Mouse (Mus musculus) liver, adult 2 months (tissue): ENCODE measurements around the gene Tor1b. TPM values are rescaled to one million over a fixed set of nuclear protein-coding genes. Genes with fewer than 3 reads are reported as not detected.

Experiments
- DNase-seq: peaks from one replicate; pipeline ENCODE4 v3.0.0-alpha.2; 2011; ENCODE audit warnings: low read depth, low spot score; ENCODE audit errors: extremely low read depth
- H3K27ac ChIP-seq: fragments of 200-500 bp; replicated peaks from 2 replicates; pipeline ENCODE4 v1.5.1; 2012; ENCODE audit warnings: low read depth, mild to moderate bottlenecking, control low read depth, inconsistent platforms, low read length; ENCODE audit not compliant: insufficient read depth
- H3K27me3 ChIP-seq: fragments of 200-500 bp; 2 replicates; pipeline ENCODE4 v1.6.1; 2012; ENCODE audit warnings: mild to moderate bottlenecking, moderate library complexity, low read length, inconsistent platforms; ENCODE audit not compliant: control insufficient read depth, insufficient read depth
- H3K36me3 ChIP-seq: fragments of 200-500 bp; 2 replicates; pipeline ENCODE4 v1.6.1; 2012; ENCODE audit warnings: low read length, inconsistent platforms; ENCODE audit not compliant: control insufficient read depth, insufficient read depth
- H3K4me1 ChIP-seq: fragments of 200-500 bp; 2 replicates; pipeline ENCODE4 v1.6.1; 2011; ENCODE audit warnings: low read length; ENCODE audit not compliant: control insufficient read depth, insufficient read depth
- H3K4me3 ChIP-seq: fragments of 200-500 bp; 2 replicates; pipeline ENCODE4 v1.5.1; 2011; ENCODE audit warnings: low read depth, mild to moderate bottlenecking, control low read depth, low read length, moderate library complexity; ENCODE audit not compliant: insufficient read depth
- H3K79me2 ChIP-seq: fragments of 200-500 bp; 2 replicates; pipeline ENCODE4 v1.6.1; 2012; ENCODE audit warnings: inconsistent platforms, mild to moderate bottlenecking, low read length, moderate library complexity; ENCODE audit not compliant: control insufficient read depth, insufficient read depth
- H3K9ac ChIP-seq: fragments of 200-500 bp; 2 replicates; pipeline ENCODE4 v1.6.1; 2012; ENCODE audit warnings: low read depth, mild to moderate bottlenecking, control low read depth, inconsistent platforms, low read length
- CTCF ChIP-seq: fragments of 200-500 bp; IDR thresholded peaks from 2 replicates; pipeline ENCODE4 v1.5.1; 2011; ENCODE audit warnings: low read depth, low read length, control low read depth
- POLR2A ChIP-seq: fragments of 200-500 bp; IDR thresholded peaks from 2 replicates; pipeline ENCODE4 v1.6.1; 2011; ENCODE audit warnings: low read length, control low read depth; ENCODE audit not compliant: insufficient read depth; ENCODE audit errors: extremely low read depth
- WGBS: fragments of 180-500 bp; shearing (Covaris S2); methylation state at CpG from one replicate; pipeline ENCODE4 v1.1.7; 2018; 5-methylcytosine and 5-hydroxymethylcytosine counted together
- polyA plus RNA-seq: library from polyadenylated mRNA; depleted of rRNA; stranded (reverse); fragments of >200 nt; gene quantifications from 2 replicates; pipeline ENCODE4 v1.2.3, GENCODE M21; 2012
- total RNA-seq: library from RNA; depleted of rRNA; stranded (reverse); fragments of >200 nt; gene quantifications from 2 replicates; pipeline ENCODE4 v1.2.3, GENCODE M21; 2014

Tor1b gene
- total and polyA plus RNA-seq, 2 experiments: 17.1 to 29.1 TPM

DNA sequence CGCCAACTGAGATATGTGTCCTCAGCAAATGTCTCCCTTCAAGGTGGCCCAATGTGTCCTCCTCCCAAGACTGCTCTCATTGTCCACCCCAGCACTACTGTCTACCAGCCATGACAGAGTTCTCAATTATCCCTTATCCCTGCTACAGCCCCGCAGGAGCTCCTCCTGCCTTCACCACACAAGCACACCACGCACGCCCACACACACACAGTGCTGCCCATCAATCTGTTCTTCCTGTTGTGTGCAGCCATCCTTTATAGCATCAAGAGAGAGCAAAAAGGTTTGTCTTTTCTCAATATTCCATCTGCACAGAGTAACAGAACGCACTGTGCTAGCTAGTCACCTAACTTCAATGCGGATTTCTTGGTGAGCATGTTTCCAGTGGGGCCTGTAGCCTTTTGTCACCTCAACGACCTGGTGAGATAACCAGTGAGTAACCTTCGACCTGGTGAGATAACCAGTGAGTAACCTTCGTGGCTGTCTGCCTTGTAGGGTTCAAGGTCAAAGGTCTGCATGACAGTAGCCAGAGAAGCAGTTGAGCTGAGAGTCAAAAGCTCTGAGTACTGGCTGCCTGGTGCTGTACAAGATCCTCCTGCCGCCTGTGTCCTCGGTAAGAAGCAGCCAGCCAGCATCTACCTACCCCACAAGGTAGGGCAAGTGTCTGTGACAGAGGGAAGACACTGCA, 10.0 kb downstream of the Tor1b start:
- DNase-seq: peak; percentile 98
- peak; percentile 23; the same call in 1 of the 2 replicates for TF ChIP-seq POLR2A
- TF ChIP-seq CTCF: no peak
- Histone ChIP-seq H3K27ac (peak overlapping the region; percentile 86), H3K79me2 (peaks cover 21% of the 10 kb centered on the region; the same call in 1 of the 2 replicates), H3K27me3 (no peaks in the 10 kb centered on the region), H3K36me3 (peaks cover 20% of the 10 kb centered on the region; the same call in 1 of the 2 replicates), H3K9ac (peak overlapping the region; percentile 76), H3K4me1 (peaks cover 67% of the 10 kb centered on the region), H3K4me3 (no peak overlapping the region)
- WGBS: 38% methylated on average over 11 of the region's 11 CpGs

DNA sequence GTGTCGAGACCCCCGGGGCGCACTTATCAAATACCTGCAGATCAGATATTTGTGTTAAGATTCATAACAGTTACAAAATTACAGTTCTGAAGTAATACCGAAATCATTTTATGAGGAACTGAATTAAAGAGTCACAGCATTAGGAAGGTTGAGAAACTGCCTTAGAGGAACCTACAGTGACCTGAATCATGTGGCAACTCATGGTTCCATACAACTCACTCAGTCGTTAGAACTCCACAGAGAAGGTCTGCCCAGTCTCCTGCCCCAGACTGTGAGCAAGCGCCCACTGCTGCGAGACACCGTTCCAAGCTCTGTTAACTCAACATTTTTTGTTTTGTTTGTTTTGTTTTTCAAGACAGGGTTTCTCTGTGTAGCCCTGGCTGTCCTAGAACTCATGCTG, 12.9 kb downstream of the Tor1b start:
- H3K27me3 ChIP-seq: no peaks in the 10 kb centered on the region
- H3K79me2 ChIP-seq: peaks cover 21% of the 10 kb centered on the region; the same call in 1 of the 2 replicates
- H3K27ac ChIP-seq: peak overlapping the region; percentile 98
- peaks cover 49% of the 10 kb centered on the region for H3K4me1 ChIP-seq
- no peak overlapping the region for H3K9ac ChIP-seq
- peak; percentile 34 for DNase-seq
- WGBS: 54% methylated on average over 8 of the region's 8 CpGs
- no peak overlapping the region for H3K4me3 ChIP-seq
- H3K36me3 ChIP-seq: peaks cover 11% of the 10 kb centered on the region; the same call in 1 of the 2 replicates
- no peak for TF ChIP-seq CTCF
- no peak for TF ChIP-seq POLR2A

DNA sequence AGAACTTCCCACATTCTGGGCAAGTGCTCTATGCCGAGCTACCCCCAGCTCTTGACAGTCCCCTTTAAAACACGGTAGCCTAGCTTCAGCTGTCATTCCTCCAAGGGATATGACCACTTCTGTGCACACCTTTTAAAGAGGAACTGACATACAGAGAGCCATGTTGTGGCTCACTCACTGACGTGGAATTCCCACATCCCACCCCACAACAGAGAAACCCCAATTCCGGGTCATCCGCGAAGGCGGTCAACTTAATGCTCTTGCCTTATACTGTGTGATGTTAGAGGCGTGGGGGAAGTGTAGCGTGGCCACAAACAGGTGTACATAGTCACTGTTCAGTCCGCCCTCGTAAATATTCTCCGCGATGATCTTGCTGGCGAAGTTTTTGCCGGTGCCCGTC, 14.1 kb downstream of the Tor1b start:
- TF ChIP-seq POLR2A (no peak), CTCF (no peak)
- Histone ChIP-seq H3K27ac (peak overlapping the region; percentile 98), H3K9ac (peak overlapping the region; percentile 100), H3K27me3 (no peaks in the 10 kb centered on the region), H3K36me3 (peaks cover 5% of the 10 kb centered on the region; the same call in 1 of the 2 replicates), H3K4me3 (peak overlapping the region; percentile 100), H3K4me1 (peaks cover 38% of the 10 kb centered on the region), H3K79me2 (peaks cover 21% of the 10 kb centered on the region; the same call in 1 of the 2 replicates)
- WGBS: 3% methylated on average over 16 of the region's 16 CpGs
- peak; percentile 49 for DNase-seq

DNA sequence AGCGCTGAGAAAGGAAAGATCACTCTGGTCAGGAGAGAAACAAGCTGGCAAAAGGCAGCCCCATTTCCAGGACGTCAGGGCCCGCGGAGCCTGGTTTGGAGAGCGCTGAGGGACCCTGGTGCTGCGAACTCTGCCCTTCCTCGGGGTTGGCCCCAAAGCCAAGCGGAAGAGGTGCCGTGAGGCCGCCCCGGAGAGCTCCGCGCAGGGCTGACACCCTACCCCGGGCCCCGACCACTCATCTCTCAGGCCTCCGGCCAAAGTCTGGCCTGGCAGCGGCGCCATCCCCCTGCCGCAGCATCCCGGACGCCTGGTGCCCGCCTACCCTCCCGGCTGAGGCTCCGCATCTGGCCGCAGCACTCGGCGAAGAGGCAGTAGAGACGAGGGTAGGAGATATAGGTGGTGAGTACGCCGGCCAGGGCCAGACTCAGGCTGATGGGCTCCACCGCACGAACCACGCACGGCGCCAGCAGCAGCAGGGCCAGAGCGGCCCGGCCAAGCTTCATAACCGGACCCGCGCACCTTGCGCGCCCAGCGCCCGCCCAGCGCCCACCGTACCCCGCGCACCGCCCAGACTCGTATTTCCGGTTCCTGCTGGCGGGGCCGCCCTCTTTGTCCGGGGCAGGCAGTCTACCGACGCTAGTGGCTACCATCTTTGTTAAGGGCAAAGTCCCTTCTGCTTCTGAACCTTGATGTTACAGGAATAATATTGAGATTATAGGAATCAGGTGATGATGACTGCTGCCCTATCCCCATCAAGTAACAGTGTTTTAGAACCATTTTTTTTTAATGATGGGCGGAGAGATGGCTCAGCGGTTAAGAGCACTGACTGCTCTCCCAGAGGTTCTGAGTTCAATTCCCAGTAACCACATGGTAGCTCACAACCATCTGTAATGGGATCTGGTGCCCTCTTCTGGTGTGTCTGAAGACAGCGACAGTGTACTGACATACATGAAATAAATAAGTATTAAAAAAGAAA, 14.9 kb downstream of the Tor1b start, which contains the start of gene Tor1a:
Gene Tor1a, minus strand, starts transcription at position 582 of the 976 bp plus-strand sequence.
- Histone ChIP-seq H3K36me3 (peaks cover 9% of the 10 kb centered on the region), H3K27me3 (no peaks in the 10 kb centered on the region), H3K4me3 (peak within 1 kb of the TSS; percentile 100), H3K27ac (peak within 1 kb of the TSS; percentile 98), H3K4me1 (peaks cover 30% of the 10 kb centered on the region), H3K79me2 (peaks cover 17% of the 10 kb centered on the region; the same call in 1 of the 2 replicates), H3K9ac (peak within 1 kb of the TSS; percentile 100)
- DNase-seq: peak; percentile 75
- TF ChIP-seq CTCF (no peak), POLR2A (peak; percentile 89)
- 2% methylated on average over 59 of the region's 59 CpGs for WGBS

DNA sequence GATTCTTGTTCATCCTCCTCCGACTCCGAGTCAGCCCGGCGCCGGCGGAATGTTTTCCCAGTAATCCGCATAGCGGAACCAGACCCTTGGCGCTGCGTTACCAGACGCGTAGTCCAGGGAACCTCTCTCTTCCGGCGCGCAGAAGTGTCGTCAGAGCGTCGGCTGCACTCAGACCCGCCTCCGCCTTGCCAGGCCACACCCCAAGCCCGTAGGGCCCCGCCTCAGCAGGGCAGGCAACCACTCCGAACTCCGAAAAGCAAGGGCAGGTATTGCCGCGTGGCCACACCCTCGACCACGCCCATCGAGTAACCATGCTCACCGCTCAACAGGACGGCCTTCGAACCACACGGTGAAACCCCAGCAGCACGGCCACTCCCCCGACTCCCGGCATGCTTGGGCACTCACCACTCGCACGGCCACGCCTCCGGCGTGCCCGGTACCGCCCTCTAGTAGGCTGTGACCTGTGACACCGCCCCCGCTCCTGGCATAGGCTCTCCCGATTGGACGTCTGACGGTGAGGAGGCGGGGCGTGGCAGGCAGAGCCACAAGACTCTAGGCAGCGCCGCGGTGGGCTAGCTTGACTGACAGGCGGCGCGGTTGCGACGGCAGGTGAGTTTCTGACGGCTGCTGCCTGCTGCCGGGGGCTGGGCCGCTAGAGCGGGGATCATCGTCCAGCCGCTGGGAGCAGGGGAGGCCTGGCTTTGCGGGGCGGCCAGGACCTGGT, 29.2 kb downstream of the Tor1b start, which contains the start of the genes BC005624 and Usp20:
Gene BC005624, minus strand, starts transcription at position 412 of the 724 bp plus-strand sequence.
Gene Usp20, plus strand, starts transcription at position 490 of the 724 bp plus-strand sequence.
- peaks cover 5% of the 10 kb centered on the region; the same call in 1 of the 2 replicates for H3K4me1 ChIP-seq
- no peaks in the 10 kb centered on the region; the same call in 1 of the 2 replicates for H3K79me2 ChIP-seq
- peak; percentile 100 for DNase-seq
- no peak within 1 kb of the TSS for H3K27ac ChIP-seq
- under 1% methylated on average over 66 of the region's 66 CpGs for WGBS
- H3K36me3 ChIP-seq: peaks cover 5% of the 10 kb centered on the region; the same call in 1 of the 2 replicates
- peak within 1 kb of the TSS; percentile 71 for H3K4me3 ChIP-seq
- H3K27me3 ChIP-seq: no peaks in the 10 kb centered on the region
- peak; percentile 55; the same call in 1 of the 2 replicates for TF ChIP-seq POLR2A
- TF ChIP-seq CTCF: no peak
- peak within 1 kb of the TSS; percentile 70 for H3K9ac ChIP-seq
